In genomic region chr10:118675816-118676465, GRCm38 (mm10) we compare ENCODE assay signal across 8 mouse cellular contexts.
A peak's percentile ranks its signal among the peaks of the same experiment; 100 is the strongest.
DNase-seq lines count a peak whose midpoint lies in the region; ATAC-seq and TF ChIP-seq lines count a peak whose summit lies in the region.

No protein-coding gene starts in this region.

- DNase-seq in ovary, adult 18-20 months (ENCODE audit: low spot score), result peak; percentile 54
- DNase-seq in ovary, postnatal 10 days (ENCODE audit: low spot score), result no peak
- DNase-seq in heart, adult 18-20 months, result peak; percentile 45 to 58
- DNase-seq in midbrain, embryonic 11.5 days (ENCODE audit: low spot score, missing footprints), result no peak
- no peak for DNase-seq in layer of hippocampus, adult 8-10 months (ENCODE audit: low spot score in 2 of 2)
- no peak for DNase-seq in spleen, adult 12 weeks (ENCODE audit: low spot score)

- H3K27me3 ChIP-seq in intestine, postnatal 0 days (replicated peaks; ENCODE audit: control insufficient read depth, insufficient read depth, low read length), result no peaks in the 10 kb centered on the region
- no peaks in the 10 kb centered on the region for H3K27me3 ChIP-seq in midbrain, embryonic 11.5 days (ENCODE audit: control insufficient read depth, insufficient read depth, low read length)

- H3K4me2 ChIP-seq in intestine, postnatal 0 days (replicated peaks; ENCODE audit: low read depth), result peak overlapping the region; percentile 27
- H3K4me2 ChIP-seq in midbrain, embryonic 11.5 days, result no peak overlapping the region

- no peak overlapping the region for H3K4me3 ChIP-seq in intestine, postnatal 0 days (ENCODE audit: low read depth, low read length)
- H3K4me3 ChIP-seq in midbrain, embryonic 11.5 days (ENCODE audit: low read depth, low read length), result no peak overlapping the region

- no peaks in the 10 kb centered on the region for H3K36me3 ChIP-seq in intestine, postnatal 0 days (ENCODE audit: control insufficient read depth, insufficient read depth)
- no peaks in the 10 kb centered on the region for H3K36me3 ChIP-seq in midbrain, embryonic 11.5 days (ENCODE audit: control insufficient read depth, insufficient read depth, low read length)

- WGBS in intestine, postnatal 0 days, result 42% methylated on average over 18 of the region's 18 CpGs
- WGBS in midbrain, embryonic 11.5 days, result 70% methylated on average over 18 of the region's 18 CpGs

- H3K9me3 ChIP-seq in intestine, postnatal 0 days (ENCODE audit: control insufficient read depth), result no peaks in the 10 kb centered on the region
- peaks cover 3% of the 10 kb centered on the region; the same call in 1 of the 2 replicates for H3K9me3 ChIP-seq in midbrain, embryonic 11.5 days (ENCODE audit: control insufficient read depth, low read length)

- peak; percentile 57 for TF ChIP-seq CTCF in intestine, postnatal 0 days (IDR thresholded peaks at IDR 0.05; ENCODE audit: low read depth)

- H3K9ac ChIP-seq in intestine, postnatal 0 days (ENCODE audit: low read depth, low read length), result no peak overlapping the region
- H3K9ac ChIP-seq in midbrain, embryonic 11.5 days (ENCODE audit: low read length), result no peak overlapping the region

- peaks cover 4% of the 10 kb centered on the region; the same call in 1 of the 2 replicates for H3K4me1 ChIP-seq in intestine, postnatal 0 days (replicated peaks; ENCODE audit: control insufficient read depth, insufficient read depth, low read length)
- no peaks in the 10 kb centered on the region for H3K4me1 ChIP-seq in midbrain, embryonic 11.5 days (ENCODE audit: control insufficient read depth, insufficient read depth, low read length)

- H3K27ac ChIP-seq in intestine, postnatal 0 days (ENCODE audit: low read depth, low read length), result no peak overlapping the region
- no peak overlapping the region for H3K27ac ChIP-seq in midbrain, embryonic 11.5 days (ENCODE audit: low read depth, low read length)

- peak; percentile 61; the same call in 1 of the 2 replicates for ATAC-seq in intestine, postnatal 0 days
- ATAC-seq in midbrain, embryonic 11.5 days (ENCODE audit: low FRiP score), result peak; percentile 82
- ATAC-seq in CD4-positive, CD25-positive, alpha-beta regulatory T cell, adult 4 months, result no peak

Comparison
In these comparisons a context has a peak if more than half of its experiments do, and no peak if none do; other contexts are left out.
1. DNase-seq: peak in ovary, adult 18-20 months (single experiment) and heart, adult 18-20 months (2 of 2); none in ovary, postnatal 10 days (single experiment), midbrain, embryonic 11.5 days (single experiment), layer of hippocampus, adult 8-10 months (0 of 2) and spleen, adult 12 weeks (single experiment).